Mouse (Mus musculus) cortical plate, adult 2 months (tissue): ENCODE data around the gene Slc38a8.

Experiments used
- CTCF ChIP-seq: fragments of 200-500 bp; IDR thresholded peaks from 2 replicates; pipeline ENCODE4 v1.5.1; 2011; ENCODE audit warnings: mild to moderate bottlenecking, control low read depth, low read length; ENCODE audit not compliant: insufficient read depth; ENCODE audit errors: extremely low read depth
- POLR2A ChIP-seq: fragments of 200-500 bp; IDR thresholded peaks from 2 replicates; pipeline ENCODE4 v1.6.1; 2011; ENCODE audit warnings: mild to moderate bottlenecking, low read length, control low read depth; ENCODE audit not compliant: insufficient read depth; ENCODE audit errors: extremely low read depth

GRCm38 (mm10) chr8:119515767-119516166, 14.3 kb upstream of the Slc38a8 start:
- TF ChIP-seq POLR2A = no peak
- TF ChIP-seq CTCF = no peak
